Mouse (Mus musculus): ENCODE data around the gene Syngr2.

The Syngr2 gene

GRCm38 (mm10) chr11:117809407-117810311, at the start of gene Syngr2, which contains the start of gene Gm20708:
Gene Syngr2 (plus strand): TSS chr11:117809668.
Gene Gm20708 (plus strand): TSS chr11:117809668.
- TF ChIP-seq POU5F1 (IDR thresholded peaks at IDR 0.05; ENCODE audit: borderline replicate concordance, low read length) (no peak), CTCF (conservative IDR thresholded peaks at IDR 0.05; ENCODE audit: low read length) (no peak), NANOG (IDR thresholded peaks at IDR 0.05; ENCODE audit: borderline replicate concordance, low read length) (no peak)

DNA sequence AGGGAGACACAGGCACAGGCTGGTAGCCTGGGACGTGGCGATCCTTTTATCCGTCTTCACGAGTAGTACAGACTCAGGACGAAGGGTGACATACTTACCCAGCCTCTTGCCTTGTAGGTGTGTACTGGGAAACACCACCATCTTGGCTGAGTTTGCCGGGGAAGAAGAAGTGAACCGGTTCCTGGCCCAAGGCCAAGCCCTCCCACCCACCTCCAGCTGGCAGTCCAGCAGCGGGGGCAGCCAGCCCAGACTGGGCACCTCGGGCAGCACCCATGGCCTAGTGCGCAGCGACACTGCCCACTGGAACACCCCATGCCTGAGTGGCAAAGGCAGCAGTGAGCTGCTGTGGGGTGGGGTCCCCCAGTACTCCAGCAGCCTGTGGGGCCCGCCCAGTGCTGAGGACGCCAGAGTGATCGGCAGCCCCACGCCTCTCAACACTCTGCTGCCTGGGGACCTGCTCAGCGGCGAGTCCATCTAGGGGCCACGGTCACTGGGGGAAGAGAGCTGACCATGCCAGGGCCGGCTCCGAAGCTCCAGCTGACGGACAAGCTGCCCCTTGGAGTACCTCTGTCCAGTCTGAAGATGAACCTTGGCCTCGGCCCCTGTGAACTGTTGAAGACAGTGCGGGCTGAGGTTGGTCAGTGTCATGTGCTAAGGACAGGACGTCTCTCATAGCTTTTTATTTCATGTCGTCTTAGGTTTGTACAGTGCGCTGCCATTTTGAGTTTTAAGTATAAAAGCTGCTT, 48.9 kb upstream of the Syngr2 start:
- Histone ChIP-seq H3K36me3 (ENCODE audit: insufficient read depth, low read length) (peaks cover 85% of the 10 kb centered on the region), H3K9me3 (ENCODE audit: low read length) (no peaks in the 10 kb centered on the region), H3K27me3 (ENCODE audit: insufficient read depth, low read length) (no peaks in the 10 kb centered on the region), H3K4me3 (replicated peaks; ENCODE audit: low read length) (peak overlapping the region; percentile 64), H3K4me1 (replicated peaks; ENCODE audit: low read depth, low read length) (peaks cover 49% of the 10 kb centered on the region)
- TF ChIP-seq NANOG (IDR thresholded peaks at IDR 0.05; ENCODE audit: borderline replicate concordance, low read length) (no peak), POU5F1 (IDR thresholded peaks at IDR 0.05; ENCODE audit: borderline replicate concordance, low read length) (no peak), CTCF (conservative IDR thresholded peaks at IDR 0.05; ENCODE audit: low read length) (no peak)

More at GRCm38 (mm10) chr11:117809407-117810311, at the start of gene Syngr2, which contains the start of gene Gm20708:
- peaks cover 55% of the 10 kb centered on the region for H3K4me1 ChIP-seq (replicated peaks; ENCODE audit: low read depth, low read length)
- H3K9me3 ChIP-seq (ENCODE audit: low read length): no peaks in the 10 kb centered on the region
- peak within 1 kb of the TSS; percentile 97 for H3K4me3 ChIP-seq (replicated peaks; ENCODE audit: low read length)
- peaks cover 35% of the 10 kb centered on the region for H3K36me3 ChIP-seq (ENCODE audit: insufficient read depth, low read length)
- no peaks in the 10 kb centered on the region for H3K27me3 ChIP-seq (ENCODE audit: insufficient read depth, low read length)

DNA sequence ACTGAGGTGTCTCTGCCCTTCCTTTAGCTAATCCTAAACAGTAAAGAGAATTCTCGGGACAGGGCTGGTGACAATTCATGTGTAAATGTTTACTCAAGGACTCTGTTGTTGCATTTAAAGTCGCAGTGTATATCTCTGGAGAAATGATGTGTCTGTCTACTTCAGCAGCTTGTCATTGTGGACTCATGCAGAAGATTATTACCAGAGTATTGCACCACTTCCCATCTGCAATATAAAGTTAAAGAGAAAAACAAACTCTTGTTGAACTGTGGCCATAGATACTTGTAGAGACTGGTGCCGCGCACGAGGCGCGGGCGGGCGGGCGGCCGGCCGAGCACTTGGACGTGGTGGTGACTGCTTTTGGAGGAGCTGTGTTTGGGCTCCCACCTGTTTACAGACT, 47.7 kb upstream of the Syngr2 start:
- Histone ChIP-seq H3K27me3 (ENCODE audit: insufficient read depth, low read length) (no peaks in the 10 kb centered on the region), H3K36me3 (ENCODE audit: insufficient read depth, low read length) (peaks cover 84% of the 10 kb centered on the region), H3K4me1 (replicated peaks; ENCODE audit: low read depth, low read length) (peaks cover 62% of the 10 kb centered on the region), H3K4me3 (replicated peaks; ENCODE audit: low read length) (0 out of 2 replicates have a peak overlapping the region, but pooled peaks have one; percentile 64), H3K9me3 (ENCODE audit: low read length) (no peaks in the 10 kb centered on the region)
- TF ChIP-seq CTCF (conservative IDR thresholded peaks at IDR 0.05; ENCODE audit: low read length): no peak

GRCm38 (mm10) chr11:117762246-117762645, 47.2 kb upstream of the Syngr2 start:
- Histone ChIP-seq H3K4me3 (replicated peaks; ENCODE audit: low read length) (no peak overlapping the region), H3K36me3 (ENCODE audit: insufficient read depth, low read length) (peaks cover 84% of the 10 kb centered on the region), H3K27me3 (ENCODE audit: insufficient read depth, low read length) (no peaks in the 10 kb centered on the region), H3K9me3 (ENCODE audit: low read length) (no peaks in the 10 kb centered on the region), H3K4me1 (replicated peaks; ENCODE audit: low read depth, low read length) (peaks cover 66% of the 10 kb centered on the region)
- TF ChIP-seq NANOG (IDR thresholded peaks at IDR 0.05; ENCODE audit: borderline replicate concordance, low read length): no peak
- no peak for TF ChIP-seq CTCF (conservative IDR thresholded peaks at IDR 0.05; ENCODE audit: low read length)
- no peak for TF ChIP-seq POU5F1 (IDR thresholded peaks at IDR 0.05; ENCODE audit: borderline replicate concordance, low read length)

- no peak for TF ChIP-seq POU5F1 (IDR thresholded peaks at IDR 0.05; ENCODE audit: borderline replicate concordance, low read length)
- TF ChIP-seq NANOG (IDR thresholded peaks at IDR 0.05; ENCODE audit: borderline replicate concordance, low read length): no peak
- no peak for TF ChIP-seq CTCF (conservative IDR thresholded peaks at IDR 0.05; ENCODE audit: low read length)
- Histone ChIP-seq H3K36me3 (ENCODE audit: insufficient read depth, low read length) (peaks cover 84% of the 10 kb centered on the region), H3K27me3 (ENCODE audit: insufficient read depth, low read length) (no peaks in the 10 kb centered on the region), H3K9me3 (ENCODE audit: low read length) (no peaks in the 10 kb centered on the region), H3K4me3 (replicated peaks; ENCODE audit: low read length) (0 out of 2 replicates have a peak overlapping the region, but pooled peaks have one; percentile 21), H3K4me1 (replicated peaks; ENCODE audit: low read depth, low read length) (peaks cover 80% of the 10 kb centered on the region)
Measured at GRCm38 (mm10) chr11:117764319-117764718, 45.1 kb upstream of the Syngr2 start.

- Histone ChIP-seq H3K4me3 (replicated peaks; ENCODE audit: low read length) (no peak overlapping the region), H3K4me1 (replicated peaks; ENCODE audit: low read depth, low read length) (peaks cover 82% of the 10 kb centered on the region), H3K9me3 (ENCODE audit: low read length) (no peaks in the 10 kb centered on the region), H3K27me3 (ENCODE audit: insufficient read depth, low read length) (no peaks in the 10 kb centered on the region), H3K36me3 (ENCODE audit: insufficient read depth, low read length) (peaks cover 86% of the 10 kb centered on the region)
- TF ChIP-seq POU5F1 (IDR thresholded peaks at IDR 0.05; ENCODE audit: borderline replicate concordance, low read length): no peak
- no peak for TF ChIP-seq NANOG (IDR thresholded peaks at IDR 0.05; ENCODE audit: borderline replicate concordance, low read length)
- TF ChIP-seq CTCF (conservative IDR thresholded peaks at IDR 0.05; ENCODE audit: low read length): no peak
Measured at GRCm38 (mm10) chr11:117765361-117765760, 44.1 kb upstream of the Syngr2 start.

- no peaks in the 10 kb centered on the region for H3K27me3 ChIP-seq (ENCODE audit: insufficient read depth, low read length)
- H3K36me3 ChIP-seq (ENCODE audit: insufficient read depth, low read length): peaks cover 88% of the 10 kb centered on the region
- H3K9me3 ChIP-seq (ENCODE audit: low read length): no peaks in the 10 kb centered on the region
- H3K4me3 ChIP-seq (replicated peaks; ENCODE audit: low read length): no peak overlapping the region
- TF ChIP-seq POU5F1 (IDR thresholded peaks at IDR 0.05; ENCODE audit: borderline replicate concordance, low read length): no peak
- TF ChIP-seq NANOG (IDR thresholded peaks at IDR 0.05; ENCODE audit: borderline replicate concordance, low read length): no peak
- no peak for TF ChIP-seq CTCF (conservative IDR thresholded peaks at IDR 0.05; ENCODE audit: low read length)
- peaks cover 79% of the 10 kb centered on the region for H3K4me1 ChIP-seq (replicated peaks; ENCODE audit: low read depth, low read length)
Measured at GRCm38 (mm10) chr11:117766275-117766674, 43.2 kb upstream of the Syngr2 start.

All from E14TG2a.4 (cell line).